Mouse (Mus musculus): ENCODE data around the gene Plod3.

GRCm38 (mm10) chr5:136988420-136988819, 1.6 kb downstream of the Plod3 start:
- no peak for TF ChIP-seq CTCF (IDR thresholded peaks at IDR 0.05; ENCODE audit: low read depth, low read length)
- TF ChIP-seq POLR2A (IDR thresholded peaks at IDR 0.05; ENCODE audit: extremely low read depth, insufficient read depth, low read length) = no peak

All from liver, adult 2 months (tissue).